Mouse (Mus musculus) hindbrain, embryonic 11.5 days (tissue): ENCODE measurements at regions not wholly inside any gene's neighbourhood (a gene's known extent, or its start where the extent isn't known, plus 50 kb on each side); places are given as distances from the start of the nearest gene placed in this dataset.

ENCODE experiments used
- ATAC-seq: fragments of 200-750 bp; cut with Nextera tagmentation; 2 replicates; pipeline ENCODE4 v1.8.0; 2017; ENCODE audit warnings: mild to moderate bottlenecking, moderate TSS enrichment, moderate library complexity; ENCODE audit not compliant: low FRiP score
- DNase-seq: peaks from one replicate; pipeline ENCODE4 v3.0.0-alpha.2; 2015; ENCODE audit warnings: low spot score
- H3K27ac ChIP-seq: fragments of 300-500 bp; sonication (generic); 2 replicates; pipeline ENCODE4 v1.5.1; 2014; ENCODE audit warnings: mild to moderate bottlenecking, low read depth, low read length
- H3K27me3 ChIP-seq: fragments of 300-500 bp; sonication (generic); 2 replicates; pipeline ENCODE4 v1.6.1; 2014; ENCODE audit warnings: mild to moderate bottlenecking, low read length, moderate library complexity, mixed read lengths; ENCODE audit not compliant: control insufficient read depth, insufficient read depth
- H3K36me3 ChIP-seq: fragments of 300-500 bp; sonication (generic); 2 replicates; pipeline ENCODE4 v1.6.1; 2014; ENCODE audit warnings: mild to moderate bottlenecking, low read length, moderate library complexity, mixed read lengths; ENCODE audit not compliant: control insufficient read depth, insufficient read depth
- H3K4me1 ChIP-seq: fragments of 300-500 bp; sonication (generic); replicated peaks from 2 replicates; pipeline ENCODE4 v1.6.1; 2014; ENCODE audit warnings: low read length, mixed read lengths; ENCODE audit not compliant: control insufficient read depth, insufficient read depth
- H3K4me2 ChIP-seq: fragments of 300-500 bp; sonication (generic); replicated peaks from 2 replicates; pipeline ENCODE4 v1.6.1; 2014; ENCODE audit warnings: mild to moderate bottlenecking, low read depth, low read length
- H3K4me3 ChIP-seq: fragments of 300-500 bp; sonication (generic); 2 replicates; pipeline ENCODE4 v1.5.1; 2014; ENCODE audit warnings: low read depth, low read length
- H3K9ac ChIP-seq: fragments of 300-500 bp; sonication (generic); 2 replicates; pipeline ENCODE4 v1.6.1; 2014; ENCODE audit warnings: low read depth, low read length
- H3K9me3 ChIP-seq: fragments of 300-500 bp; sonication (generic); 2 replicates; pipeline ENCODE4 v1.6.1; 2016; ENCODE audit warnings: low read length; ENCODE audit not compliant: control insufficient read depth
- WGBS: fragments of 180-500 bp; shearing (Covaris S2); extraction: QIAGEN DNeasy Blood & Tissue Kit; methylation state at CpG from one replicate; pipeline ENCODE4 v1.1.7; 2014; 5-methylcytosine and 5-hydroxymethylcytosine counted together

DNA sequence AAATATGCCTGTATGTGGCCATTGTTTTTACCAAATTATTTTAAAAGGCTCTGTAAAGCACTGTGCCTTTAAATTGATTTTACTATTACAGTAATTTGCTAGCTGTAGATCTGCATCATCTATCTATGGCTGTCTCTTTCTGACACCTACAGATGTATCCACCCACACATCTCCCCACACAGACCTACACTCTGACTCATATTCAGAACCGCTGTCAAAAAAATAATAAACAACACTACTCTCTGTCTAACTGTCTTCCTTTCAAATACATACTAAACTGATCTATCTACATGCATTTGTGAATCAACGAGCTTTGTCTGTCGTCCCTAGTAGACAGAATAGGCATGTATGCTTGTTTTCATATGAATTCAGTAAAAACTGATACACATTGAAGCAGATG is 130.6 kb upstream of the Gls start:
- WGBS: 91% methylated on average over 3 of the region's 3 CpGs
- Histone ChIP-seq H3K4me3 (no peak overlapping the region), H3K9me3 (no peaks in the 10 kb centered on the region), H3K4me1 (no peaks in the 10 kb centered on the region), H3K27me3 (no peaks in the 10 kb centered on the region), H3K27ac (no peak overlapping the region), H3K36me3 (no peaks in the 10 kb centered on the region), H3K4me2 (no peak overlapping the region), H3K9ac (no peak overlapping the region)
- no peak for DNase-seq
- ATAC-seq: no peak

DNA sequence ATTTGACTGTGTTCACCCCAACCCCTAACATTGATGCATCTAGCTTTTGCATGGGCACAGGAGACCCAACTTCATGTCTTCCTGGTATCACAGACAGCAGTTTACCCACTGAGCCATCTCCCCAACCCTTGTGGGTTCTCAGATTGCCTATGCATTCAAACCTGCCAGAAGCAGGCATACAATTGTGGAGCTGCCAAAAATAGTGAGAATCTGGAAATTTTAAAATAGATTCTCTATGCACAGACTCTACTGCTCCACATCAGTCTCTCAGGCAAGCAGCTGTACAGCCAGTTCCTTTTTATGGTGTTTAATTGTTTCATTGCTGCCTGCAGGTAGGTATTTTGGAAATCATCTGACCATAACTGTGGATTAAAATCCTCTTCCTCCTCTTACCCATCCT is 129.9 kb upstream of the Gls start:
- Histone ChIP-seq H3K4me1 (no peaks in the 10 kb centered on the region), H3K9me3 (no peaks in the 10 kb centered on the region), H3K4me2 (no peak overlapping the region), H3K27ac (no peak overlapping the region), H3K27me3 (no peaks in the 10 kb centered on the region), H3K9ac (no peak overlapping the region), H3K4me3 (no peak overlapping the region), H3K36me3 (no peaks in the 10 kb centered on the region)
- DNase-seq (no peak), ATAC-seq (no peak)

DNA sequence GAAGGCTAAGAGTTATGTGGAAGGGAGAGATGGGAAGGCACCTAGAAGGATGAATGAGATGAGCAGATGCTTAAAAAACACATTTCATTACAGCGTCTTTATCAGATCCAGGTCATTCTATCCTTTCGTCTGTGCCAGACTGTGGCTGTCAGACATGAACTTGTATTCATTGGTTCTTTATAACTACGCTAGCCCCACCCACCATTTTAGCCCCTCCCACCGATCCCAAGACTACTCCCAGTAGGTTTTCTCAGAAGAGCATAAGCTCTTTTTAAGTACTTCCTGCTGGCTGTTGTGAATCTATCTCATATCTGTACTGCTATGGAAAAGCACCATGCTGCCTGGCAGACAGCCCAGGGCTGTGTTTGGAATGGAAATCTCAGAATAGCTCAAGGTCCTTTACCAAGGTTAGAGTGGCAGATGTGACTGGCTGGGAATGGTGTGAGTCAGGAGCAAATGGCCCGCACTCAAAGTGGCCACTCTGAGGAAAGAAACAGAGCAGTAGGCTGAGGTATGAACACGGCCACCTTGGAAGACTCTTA is 121.1 kb upstream of the Gls start:
- Histone ChIP-seq H3K4me2 (no peak overlapping the region), H3K4me3 (no peak overlapping the region), H3K27ac (no peak overlapping the region), H3K36me3 (no peaks in the 10 kb centered on the region), H3K4me1 (no peaks in the 10 kb centered on the region), H3K9ac (no peak overlapping the region), H3K9me3 (no peaks in the 10 kb centered on the region), H3K27me3 (no peaks in the 10 kb centered on the region)
- no peak for DNase-seq
- ATAC-seq: no peak
- 88% methylated on average over 6 of the region's 6 CpGs for WGBS

DNA sequence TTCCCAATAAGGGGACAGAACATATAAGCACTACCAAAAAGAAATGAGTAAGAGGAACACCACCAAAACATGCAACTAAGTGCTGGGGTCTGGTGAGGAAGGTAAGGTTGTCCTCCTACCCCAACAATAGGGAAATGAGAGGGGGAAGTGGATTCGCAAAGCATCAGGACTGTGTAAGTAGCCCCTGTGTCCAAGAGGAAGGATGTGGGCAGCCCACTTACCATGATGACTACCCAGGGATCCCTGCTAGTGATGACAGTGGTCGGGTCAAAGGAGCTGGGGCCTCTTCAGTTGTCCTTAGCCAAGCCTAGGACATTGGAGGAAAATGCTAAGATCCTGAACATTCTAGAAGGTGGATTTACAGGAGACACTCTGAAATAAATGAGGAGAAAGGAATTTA is 109.1 kb upstream of the Gls start:
- Histone ChIP-seq H3K4me1 (no peaks in the 10 kb centered on the region), H3K27me3 (no peaks in the 10 kb centered on the region), H3K9me3 (no peaks in the 10 kb centered on the region), H3K9ac (no peak overlapping the region), H3K4me3 (no peak overlapping the region), H3K4me2 (no peak overlapping the region), H3K27ac (no peak overlapping the region), H3K36me3 (no peaks in the 10 kb centered on the region)
- ATAC-seq (no peak), DNase-seq (no peak)
- 77% methylated on average over 2 of the region's 2 CpGs for WGBS

DNA sequence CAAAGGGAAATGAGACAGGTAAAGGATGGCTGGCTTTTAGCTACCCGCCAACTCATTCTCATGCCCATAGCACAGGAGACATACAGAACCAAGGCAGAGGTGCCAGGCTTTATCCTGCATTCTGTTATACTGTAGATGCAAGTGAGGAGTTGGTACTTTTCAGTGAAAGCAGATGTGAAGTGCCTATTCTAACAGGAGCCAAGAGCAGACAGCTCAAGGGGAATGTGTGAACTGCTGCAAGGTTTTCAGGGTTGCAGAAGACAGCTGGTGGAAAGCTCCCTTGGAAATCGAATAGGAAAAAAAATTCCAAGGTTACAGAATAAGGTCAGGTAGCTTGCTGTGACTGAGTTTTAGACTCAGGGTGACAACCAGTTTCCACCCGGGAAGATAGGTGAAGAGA is 105.7 kb upstream of the Gls start:
- no peak overlapping the region for H3K9ac ChIP-seq
- no peak overlapping the region for H3K27ac ChIP-seq
- H3K4me2 ChIP-seq: no peak overlapping the region
- no peaks in the 10 kb centered on the region for H3K4me1 ChIP-seq
- H3K36me3 ChIP-seq: no peaks in the 10 kb centered on the region
- ATAC-seq (no peak), DNase-seq (no peak)
- WGBS: 80% methylated on average over 3 of the region's 3 CpGs
- no peaks in the 10 kb centered on the region for H3K27me3 ChIP-seq
- no peaks in the 10 kb centered on the region for H3K9me3 ChIP-seq
- H3K4me3 ChIP-seq: no peak overlapping the region

DNA sequence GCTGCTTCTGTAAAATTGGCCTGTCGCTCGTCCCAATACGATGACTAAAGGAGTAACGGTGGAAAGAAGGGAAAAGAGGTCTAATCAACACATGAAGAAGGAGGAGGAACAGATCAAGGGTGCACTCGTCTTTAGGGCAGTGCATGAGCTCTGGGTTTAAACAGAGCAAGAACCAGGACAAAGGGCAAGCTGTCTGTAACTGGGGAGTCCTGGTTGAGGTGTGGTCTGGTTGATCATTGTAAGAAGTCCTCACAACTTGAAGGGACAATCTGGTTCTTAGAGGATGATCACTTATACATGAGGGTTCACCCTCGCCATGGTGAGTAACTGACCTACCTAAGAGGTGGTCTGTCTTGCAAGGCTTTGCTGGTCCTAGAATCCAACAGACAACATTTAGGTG is 105.2 kb upstream of the Gls start:
- DNase-seq: no peak
- H3K9me3 ChIP-seq: no peaks in the 10 kb centered on the region
- H3K36me3 ChIP-seq: no peaks in the 10 kb centered on the region
- WGBS: 83% methylated on average over 6 of the region's 6 CpGs
- no peaks in the 10 kb centered on the region for H3K27me3 ChIP-seq
- no peaks in the 10 kb centered on the region for H3K4me1 ChIP-seq
- H3K27ac ChIP-seq: no peak overlapping the region
- ATAC-seq: no peak
- no peak overlapping the region for H3K9ac ChIP-seq
- no peak overlapping the region for H3K4me3 ChIP-seq
- no peak overlapping the region for H3K4me2 ChIP-seq

DNA sequence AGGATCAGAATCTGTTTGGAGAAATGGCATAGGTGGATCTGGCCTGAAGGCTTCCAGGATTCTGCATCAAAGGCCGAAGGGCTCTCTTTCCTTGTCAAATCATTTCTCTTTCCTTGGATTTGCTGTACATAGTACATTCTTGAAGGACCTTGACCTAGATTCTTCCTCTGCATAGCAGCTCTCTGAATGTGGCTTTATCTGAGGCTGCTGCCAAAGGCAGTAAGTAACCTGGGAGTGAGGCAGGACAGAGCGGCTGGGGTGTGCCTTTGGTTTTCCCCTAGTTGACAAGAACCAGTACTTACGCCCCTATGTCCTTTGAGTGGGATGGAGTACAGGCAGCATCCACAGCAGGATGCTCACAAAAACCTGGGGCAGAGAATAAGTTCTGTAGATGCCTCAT is 103.7 kb upstream of the Gls start:
- no peak for ATAC-seq
- no peaks in the 10 kb centered on the region for H3K36me3 ChIP-seq
- no peak overlapping the region for H3K4me3 ChIP-seq
- no peak overlapping the region for H3K27ac ChIP-seq
- no peaks in the 10 kb centered on the region for H3K27me3 ChIP-seq
- WGBS: 84% methylated on average over 3 of the region's 3 CpGs
- no peaks in the 10 kb centered on the region for H3K4me1 ChIP-seq
- no peak for DNase-seq
- H3K9ac ChIP-seq: no peak overlapping the region
- H3K4me2 ChIP-seq: no peak overlapping the region
- H3K9me3 ChIP-seq: no peaks in the 10 kb centered on the region

DNA sequence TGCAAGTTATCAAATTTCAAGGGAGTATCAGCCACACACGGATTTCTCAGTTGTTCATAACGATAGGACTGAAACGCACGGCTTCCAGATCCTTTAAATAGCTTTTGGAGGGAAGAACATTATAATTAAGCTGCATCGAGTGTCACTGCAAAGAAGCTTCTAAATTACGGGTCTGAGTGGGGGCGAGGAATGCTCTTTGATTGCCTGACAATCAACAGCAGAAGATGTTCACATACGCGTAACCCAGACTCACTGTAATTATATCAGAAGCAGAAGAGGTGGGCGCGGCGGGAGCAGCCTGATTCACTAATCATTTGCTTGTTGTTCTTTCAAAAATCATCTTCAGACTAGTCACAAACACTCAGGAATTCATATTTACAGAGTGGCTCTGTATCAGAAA is 99.0 kb upstream of the Gls start:
- Histone ChIP-seq H3K27ac (no peak overlapping the region), H3K27me3 (no peaks in the 10 kb centered on the region), H3K9me3 (no peaks in the 10 kb centered on the region), H3K4me2 (no peak overlapping the region), H3K36me3 (no peaks in the 10 kb centered on the region), H3K4me1 (no peaks in the 10 kb centered on the region), H3K4me3 (no peak overlapping the region), H3K9ac (no peak overlapping the region)
- WGBS: 89% methylated on average over 12 of the region's 12 CpGs
- ATAC-seq (no peak), DNase-seq (no peak)

DNA sequence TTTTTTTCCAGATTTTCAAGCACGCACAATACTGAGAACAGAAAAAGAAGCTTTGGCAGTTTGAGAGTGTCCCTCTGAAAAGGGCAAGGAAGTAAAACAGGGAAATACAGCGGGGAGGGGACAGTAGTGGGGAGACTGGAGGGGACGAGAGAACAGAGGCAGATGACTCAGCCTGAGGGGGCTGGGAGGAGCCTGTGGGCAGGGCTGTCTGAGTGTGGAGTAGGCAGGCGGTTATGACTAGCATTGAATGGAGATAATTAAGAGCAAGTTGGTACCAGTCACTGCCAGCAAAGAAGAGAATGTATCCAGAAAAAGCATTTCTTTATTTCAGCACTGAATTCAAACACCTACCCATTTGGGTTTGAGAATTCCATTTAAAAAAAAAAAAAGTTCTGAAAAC is 98.4 kb upstream of the Gls start:
- DNase-seq (no peak), ATAC-seq (no peak)
- H3K27me3 ChIP-seq: no peaks in the 10 kb centered on the region
- H3K9me3 ChIP-seq: no peaks in the 10 kb centered on the region
- no peak overlapping the region for H3K27ac ChIP-seq
- H3K4me1 ChIP-seq: no peaks in the 10 kb centered on the region
- 63% methylated on average over 4 of the region's 4 CpGs for WGBS
- no peaks in the 10 kb centered on the region for H3K36me3 ChIP-seq
- H3K9ac ChIP-seq: no peak overlapping the region
- H3K4me2 ChIP-seq: no peak overlapping the region
- H3K4me3 ChIP-seq: no peak overlapping the region
